Mouse (Mus musculus) MEL (cell line): ENCODE measurements around the gene Zfp655. TPM values are rescaled to one million over a fixed set of nuclear protein-coding genes. Genes with fewer than 3 reads are reported as not detected.
A peak's percentile ranks its signal among the peaks of the same experiment; 100 is the strongest.

Source experiments
- DNase-seq: peaks from one replicate; pipeline ENCODE4 v3.0.0; 2011; ENCODE audit warnings: low read depth, low spot score
- H3K27ac ChIP-seq: 2 replicates; pipeline ENCODE4 v1.5.1; 2012; ENCODE audit warnings: low read depth, mild to moderate bottlenecking, control low read depth, low read length, moderate library complexity; ENCODE audit not compliant: control insufficient read depth
- H3K27me3 ChIP-seq, 2 experiments: fragments of 150-350 bp in 1 of 2; sonication (generic) in 1 of 2; 2 replicates each; pipeline ENCODE4 v1.6.1; 2012; ENCODE audit warnings: low read length in 2 of 2, mild to moderate bottlenecking in 2 of 2, improper control_type of control experiment in 1 of 2, moderate library complexity in 1 of 2; ENCODE audit not compliant: insufficient read depth in 2 of 2, control insufficient read depth in 1 of 2
- H3K36me3 ChIP-seq, 2 experiments: 2 replicates each; pipeline ENCODE4 v1.6.1; 2012 to 2014; ENCODE audit warnings: low read length in 2 of 2, improper control_type of control experiment in 1 of 2, inconsistent platforms in 1 of 2, mild to moderate bottlenecking in 1 of 2; ENCODE audit not compliant: insufficient read depth in 2 of 2, control insufficient read depth in 1 of 2
- H3K4me1 ChIP-seq, 2 experiments: fragments of 150-350 bp in 1 of 2; sonication (generic) in 1 of 2; 2 replicates each; pipeline ENCODE4 v1.6.1; 2012; ENCODE audit warnings: low read length in 2 of 2, improper control_type of control experiment in 1 of 2, mild to moderate bottlenecking in 1 of 2; ENCODE audit not compliant: insufficient read depth in 2 of 2, control insufficient read depth in 1 of 2
- H3K4me3 ChIP-seq, 2 experiments: fragments of 150-350 bp in 1 of 2; sonication (generic) in 1 of 2; 2 replicates each; pipeline ENCODE4 v1.5.1; 2012; ENCODE audit warnings: low read depth in 2 of 2, low read length in 2 of 2, mild to moderate bottlenecking in 2 of 2, moderate library complexity in 2 of 2, control low read depth in 1 of 2, improper control_type of control experiment in 1 of 2; ENCODE audit not compliant: control insufficient read depth in 1 of 2, insufficient read depth in 1 of 2
- H3K79me2 ChIP-seq: 2 replicates; pipeline ENCODE4 v1.6.1; 2012; ENCODE audit warnings: mild to moderate bottlenecking, low read length, moderate library complexity; ENCODE audit not compliant: control insufficient read depth, poor library complexity, insufficient read depth
- H3K9ac ChIP-seq: 2 replicates; pipeline ENCODE4 v1.6.1; 2012; ENCODE audit warnings: low read depth, mild to moderate bottlenecking, control low read depth, low read length, moderate library complexity; ENCODE audit not compliant: control insufficient read depth, poor library complexity, severe bottlenecking
- H3K9me3 ChIP-seq: fragments of 150-350 bp; sonication (generic); replicated peaks from 2 replicates; pipeline ENCODE4 v1.6.1; 2012; ENCODE audit warnings: mild to moderate bottlenecking, low read length, improper control_type of control experiment, moderate library complexity; ENCODE audit not compliant: insufficient read depth
- ELF1 ChIP-seq: IDR thresholded peaks from 2 replicates; pipeline ENCODE4 v1.6.1; 2014; ENCODE audit warnings: low read depth, mild to moderate bottlenecking, inconsistent platforms, low read length, improper control_type of control experiment, moderate library complexity
- JUND ChIP-seq: IDR thresholded peaks from 2 replicates; pipeline ENCODE4 v1.6.1; 2011; ENCODE audit warnings: low read depth, mild to moderate bottlenecking, improper control_type of control experiment, low read length
- MXI1 ChIP-seq: IDR thresholded peaks from 2 replicates; pipeline ENCODE4 v1.6.1; 2011; ENCODE audit warnings: mild to moderate bottlenecking, low read depth, low read length, improper control_type of control experiment
- POLR2AphosphoS2 ChIP-seq: IDR thresholded peaks from 2 replicates; pipeline ENCODE4 v1.6.1; 2011; ENCODE audit warnings: low read length, improper control_type of control experiment
- RAD21 ChIP-seq: IDR thresholded peaks from 2 replicates; pipeline ENCODE4 v1.6.1; 2011; ENCODE audit warnings: mild to moderate bottlenecking, low read depth, low read length, improper control_type of control experiment
- polyA plus RNA-seq, 2 experiments: library from polyadenylated mRNA; stranded (reverse) in 1 of 2; unstranded in 1 of 2; fragments of >175 nt in 1 of 2; fragments of >200 nt in 1 of 2; gene quantifications; 2 replicates each; pipeline versions ENCODE4 v1.2.1 to v1.2.4; 2012; ENCODE audit warnings: low replicate concordance in 2 of 2, low read depth in 1 of 2; ENCODE audit not compliant: insufficient read length in 2 of 2, insufficient read depth in 1 of 2, missing spikeins in 1 of 2
- total RNA-seq: library from RNA; depleted of rRNA; stranded (reverse); fragments of 300-350 nt; gene quantifications from 2 replicates; pipeline ENCODE4 v1.2.3, GENCODE M21; 2012; rRNA removed

Zfp655 gene
- total and polyA plus RNA-seq, 3 experiments = 25.2 to 35.3 (median 26.9) TPM

DNA sequence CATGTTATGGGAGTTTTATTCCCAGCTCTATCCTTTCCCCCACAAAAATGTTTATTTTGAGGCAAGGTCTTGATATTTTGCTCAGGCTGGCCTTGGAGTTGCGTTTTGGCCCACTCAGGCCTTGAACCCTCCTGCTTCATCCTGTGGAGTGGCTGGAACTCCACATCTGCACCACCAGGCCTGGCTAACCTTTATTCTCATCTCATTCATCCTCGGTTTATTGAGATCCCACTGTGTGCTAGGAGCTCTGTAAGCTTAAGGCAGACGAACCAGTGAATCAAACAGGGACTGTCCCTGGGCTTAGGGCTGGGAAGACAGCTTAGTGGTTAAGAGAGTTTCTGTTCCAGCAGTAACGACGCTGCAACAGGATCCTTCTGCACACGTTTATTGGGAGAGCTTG is 60.9 kb downstream of the Zfp655 start:
- H3K9ac ChIP-seq = no peak overlapping the region
- H3K4me3 ChIP-seq = no peak overlapping the region
- H3K27ac ChIP-seq = no peak overlapping the region
- no peaks in the 10 kb centered on the region for H3K27me3 ChIP-seq
- TF ChIP-seq RAD21 (no peak), MXI1 (no peak), ELF1 (no peak), POLR2AphosphoS2 (peak; percentile 37; the same call in 1 of the 2 replicates), JUND (no peak)
- TF ChIP-seq, all 39 proteins: peak for 1
- peaks cover 0 to 16% of the 10 kb centered on the region in 2 experiments; a peak in 2 of 4 replicates for H3K36me3 ChIP-seq
- H3K79me2 ChIP-seq = no peaks in the 10 kb centered on the region
- H3K4me1 ChIP-seq = no peaks in the 10 kb centered on the region
- H3K9me3 ChIP-seq = no peaks in the 10 kb centered on the region
- DNase-seq = no peak

Other genes with a start within 250 kb of the Zfp655 start
- gene Gm4871, start 199.0 kb upstream of the Zfp655 start, total RNA-seq = not detected in 2 replicates
- gene Gm4871, start 199.0 kb upstream of the Zfp655 start, polyA plus RNA-seq = not detected
- not detected in 2 replicates for gene 1700018F24Rik, start 188.7 kb upstream of the Zfp655 start, total RNA-seq
- not detected for gene 1700018F24Rik, start 188.7 kb upstream of the Zfp655 start, polyA plus RNA-seq
- gene Arpc1a, start 147.9 kb upstream of the Zfp655 start, total RNA-seq = 85.8 and 96.9 TPM in 2 replicates
- 100 to 1,000 TPM; 187 to 306 TPM for gene Arpc1a, start 147.9 kb upstream of the Zfp655 start, polyA plus RNA-seq
- gene Kpna7, start 147.7 kb upstream of the Zfp655 start, total RNA-seq = 0.35 and 2.5 TPM in 2 replicates
- 1 to 10 TPM in 1 of 2 experiments, not detected in 1; 2.2 TPM for gene Kpna7, start 147.7 kb upstream of the Zfp655 start, polyA plus RNA-seq
- 432 and 582 TPM in 2 replicates for gene Arpc1b, start 117.5 kb upstream of the Zfp655 start, total RNA-seq
- 100 to 1,000 TPM; 143 to 708 TPM for gene Arpc1b, start 117.5 kb upstream of the Zfp655 start, polyA plus RNA-seq
- 104 and 106 TPM in 2 replicates for gene Pdap1, start 91.5 kb upstream of the Zfp655 start, total RNA-seq
- gene Pdap1, start 91.5 kb upstream of the Zfp655 start, polyA plus RNA-seq = 100 to 1,000 TPM in 1 of 2 experiments, not detected in 1; 301 TPM
- 203 and 207 TPM in 2 replicates for gene Bud31, start 91.4 kb upstream of the Zfp655 start, total RNA-seq
- 100 to 1,000 TPM in 1 of 2 experiments, not detected in 1; 193 TPM for gene Bud31, start 91.4 kb upstream of the Zfp655 start, polyA plus RNA-seq
- gene Ptcd1, start 64.6 kb upstream of the Zfp655 start, total RNA-seq = 20.4 and 21.0 TPM in 2 replicates
- 10 to 100 TPM in 1 of 2 experiments, not detected in 1; 22.3 TPM for gene Ptcd1, start 64.6 kb upstream of the Zfp655 start, polyA plus RNA-seq
- 72.0 and 75.3 TPM in 2 replicates for gene Cpsf4, start 64.5 kb upstream of the Zfp655 start, total RNA-seq
- 10 to 100 TPM in 1 of 2 experiments, not detected in 1; 88.2 TPM for gene Cpsf4, start 64.5 kb upstream of the Zfp655 start, polyA plus RNA-seq
- 493 and 517 TPM in 2 replicates for gene Atp5j2, start 39.7 kb upstream of the Zfp655 start, total RNA-seq
- 100 to 1,000 TPM; 543 to 733 TPM for gene Atp5j2, start 39.7 kb upstream of the Zfp655 start, polyA plus RNA-seq
- gene Zkscan14, start 29.8 kb upstream of the Zfp655 start, total RNA-seq = 6.7 and 7.1 TPM in 2 replicates
- gene Zkscan14, start 29.8 kb upstream of the Zfp655 start, polyA plus RNA-seq = 1 to 10 TPM in 1 of 2 experiments, not detected in 1; 7.5 TPM
- 7.8 and 8.7 TPM in 2 replicates for gene Zkscan5, start 27.2 kb upstream of the Zfp655 start, total RNA-seq
- 1 to 10 TPM in 1 of 2 experiments, not detected in 1; 9.8 TPM for gene Zkscan5, start 27.2 kb upstream of the Zfp655 start, polyA plus RNA-seq
- 13.9 and 15.1 TPM in 2 replicates for gene Zscan25, start 48.8 kb downstream of the Zfp655 start, total RNA-seq
- gene Zscan25, start 48.8 kb downstream of the Zfp655 start, polyA plus RNA-seq = 10 to 100 TPM in 1 of 2 experiments, not detected in 1; 26.5 TPM
- not detected in 2 replicates for gene Cyp3a57, start 113.6 kb downstream of the Zfp655 start, total RNA-seq
- gene Cyp3a57, start 113.6 kb downstream of the Zfp655 start, polyA plus RNA-seq = not detected
- gene Cyp3a16, start 238.0 kb downstream of the Zfp655 start, total RNA-seq = not detected in 2 replicates
- gene Cyp3a16, start 238.0 kb downstream of the Zfp655 start, polyA plus RNA-seq = not detected